50 mouse cellular contexts compared by ENCODE assay signal in genomic region chr8:47777415-47777814, GRCm38 (mm10). TPM values are rescaled to one million over a fixed set of nuclear protein-coding genes. Genes with fewer than 3 reads are reported as not detected.
"Had no signal": no experiment of that assay in that cellular context is flagged by ENCODE, and none has a peak within 500 bp of the region (broad histone marks: within the 10 kb centered on the region; RNA-seq: fewer than 3 reads in every experiment).

No protein-coding gene starts in this region.

- H3K27ac ChIP-seq: heart, embryonic 13.5 days; heart, embryonic 15.5 days; hindbrain, embryonic 10.5 days; hindbrain, embryonic 12.5 days; hindbrain, embryonic 13.5 days; hindbrain, embryonic 14.5 days; hindbrain, embryonic 15.5 days; hindbrain, postnatal 0 days; intestine, embryonic 15.5 days; kidney, embryonic 15.5 days; kidney, postnatal 0 days; layer of hippocampus, adult 2 months had no signal

- H3K4me3 ChIP-seq: heart, embryonic 12.5 days; heart, embryonic 13.5 days; heart, embryonic 15.5 days; hindbrain, embryonic 10.5 days; hindbrain, embryonic 12.5 days; hindbrain, embryonic 13.5 days; hindbrain, embryonic 15.5 days; intestine, embryonic 15.5 days; kidney, embryonic 15.5 days; layer of hippocampus, adult 2 months; left cerebral cortex, adult 2 months had no signal

- H3K27me3 ChIP-seq: heart, embryonic 12.5 days; heart, embryonic 13.5 days; heart, embryonic 15.5 days; hindbrain, embryonic 12.5 days; hindbrain, embryonic 13.5 days; hindbrain, embryonic 15.5 days; intestine, embryonic 15.5 days; kidney, embryonic 15.5 days had no signal

- ATAC-seq: hindbrain, embryonic 16.5 days; hindbrain, postnatal 0 days; inflammation-experienced regulatory T-cells, adult 6 months; intestine, embryonic 15.5 days; intestine, embryonic 16.5 days; intestine, postnatal 0 days had no signal

- H3K36me3 ChIP-seq: heart, embryonic 12.5 days; heart, embryonic 13.5 days; heart, embryonic 15.5 days; hindbrain, embryonic 10.5 days; hindbrain, embryonic 12.5 days; hindbrain, embryonic 13.5 days; hindbrain, embryonic 15.5 days; intestine, embryonic 15.5 days; kidney, embryonic 15.5 days had no signal

- DNase-seq: heart, postnatal 10 days; heart, postnatal 14 days; heart, postnatal 36 days; heart, postnatal 4 days; kidney, adult 11 months; kidney, adult 18-20 months; kidney, adult 8-10 months; kidney, postnatal 10 days; kidney, postnatal 14 days; kidney, postnatal 25 days; kidney, postnatal 36 days; kidney, postnatal 4 days; layer of hippocampus, adult 9-11 months; layer of hippocampus, postnatal 36 days had no signal

- H3K4me1 ChIP-seq: heart, embryonic 12.5 days; heart, embryonic 13.5 days; heart, embryonic 15.5 days; hindbrain, embryonic 12.5 days; hindbrain, embryonic 13.5 days; hindbrain, embryonic 15.5 days; intestine, embryonic 15.5 days; kidney, embryonic 15.5 days had no signal

- H3K9ac ChIP-seq: heart, embryonic 12.5 days; heart, embryonic 13.5 days; heart, embryonic 15.5 days; hindbrain, embryonic 12.5 days; hindbrain, embryonic 13.5 days; hindbrain, embryonic 14.5 days; hindbrain, embryonic 15.5 days; intestine, embryonic 15.5 days; kidney, embryonic 15.5 days had no signal

RNA-seq across cellular contexts. Expression of gene Cldn24, which starts 44.5 kb away (rescaled TPM):
- total RNA-seq: heart, postnatal 10 days; heart, postnatal 14 days; heart, postnatal 25 days; heart, postnatal 36 days; heart, postnatal 4 days; hematopoietic stem cell, adult 5-6 weeks; hindbrain, postnatal 0 days; layer of hippocampus, adult 18-20 months; layer of hippocampus, adult 2 months; layer of hippocampus, adult 8-10 months; layer of hippocampus, postnatal 10 days; layer of hippocampus, postnatal 14 days; layer of hippocampus, postnatal 25 days; layer of hippocampus, postnatal 36 days; left cerebral cortex, adult 18-20 months; left cerebral cortex, adult 2 months; left cerebral cortex, adult 8-10 months had no signal
- polyA plus RNA-seq: heart, embryonic 12.5 days; heart, embryonic 13.5 days; heart, embryonic 14.5 days; heart, embryonic 15.5 days; heart, embryonic 16.5 days; heart, postnatal 0 days; hindbrain, embryonic 10.5 days; hindbrain, embryonic 11.5 days; hindbrain, embryonic 13.5 days; hindbrain, embryonic 14.5 days; hindbrain, embryonic 15.5 days; hindbrain, embryonic 16.5 days; hindbrain, postnatal 0 days; inflammation-experienced regulatory T-cells, adult 6 months; intestine, embryonic 14.5 days; intestine, embryonic 15.5 days; intestine, embryonic 16.5 days; intestine, postnatal 0 days; kidney, adult 2 months; kidney, embryonic 14.5 days; kidney, embryonic 15.5 days; kidney, embryonic 16.5 days; kidney, postnatal 0 days; large intestine, adult 2 months had no signal

RNA-seq across cellular contexts. Expression of gene Cldn22, which starts 46.9 kb away (rescaled TPM):
- total RNA-seq: heart, postnatal 10 days; heart, postnatal 14 days; heart, postnatal 25 days; heart, postnatal 36 days; heart, postnatal 4 days; hematopoietic stem cell, adult 5-6 weeks; hindbrain, postnatal 0 days had no signal
- polyA plus RNA-seq: heart, embryonic 12.5 days; heart, embryonic 13.5 days; heart, embryonic 14.5 days; heart, embryonic 15.5 days; heart, embryonic 16.5 days; heart, postnatal 0 days; hindbrain, embryonic 10.5 days; hindbrain, embryonic 11.5 days; hindbrain, embryonic 12.5 days; hindbrain, embryonic 13.5 days; hindbrain, embryonic 14.5 days; hindbrain, embryonic 15.5 days; hindbrain, embryonic 16.5 days; hindbrain, postnatal 0 days; inflammation-experienced regulatory T-cells, adult 6 months; intestine, embryonic 14.5 days; intestine, embryonic 15.5 days; intestine, embryonic 16.5 days; intestine, postnatal 0 days; kidney, embryonic 14.5 days; kidney, embryonic 15.5 days; kidney, embryonic 16.5 days; kidney, postnatal 0 days had no signal
